Mouse (Mus musculus) cerebral cortex, adult 2 months (tissue): ENCODE results near the gene Veph1.

ENCODE experiments used
- WGBS: fragments of 180-500 bp; shearing (Covaris S2); methylation state at CpG from one replicate; pipeline ENCODE4 v1.1.7; 2018; 5-methylcytosine and 5-hydroxymethylcytosine counted together

Gene Veph1

GRCm38 (mm10) chr3:66220554-66221242 lies 75.9 kb downstream of the Veph1 start:
- under 1% methylated on average over 54 of the region's 54 CpGs for WGBS

- WGBS, result 13% methylated on average over 20 of the region's 20 CpGs
Observed at GRCm38 (mm10) chr3:66219655-66220191, 76.9 kb downstream of the Veph1 start, which contains the start of gene Ptx3. Gene Ptx3 (plus strand): TSS chr3:66219910.

DNA sequence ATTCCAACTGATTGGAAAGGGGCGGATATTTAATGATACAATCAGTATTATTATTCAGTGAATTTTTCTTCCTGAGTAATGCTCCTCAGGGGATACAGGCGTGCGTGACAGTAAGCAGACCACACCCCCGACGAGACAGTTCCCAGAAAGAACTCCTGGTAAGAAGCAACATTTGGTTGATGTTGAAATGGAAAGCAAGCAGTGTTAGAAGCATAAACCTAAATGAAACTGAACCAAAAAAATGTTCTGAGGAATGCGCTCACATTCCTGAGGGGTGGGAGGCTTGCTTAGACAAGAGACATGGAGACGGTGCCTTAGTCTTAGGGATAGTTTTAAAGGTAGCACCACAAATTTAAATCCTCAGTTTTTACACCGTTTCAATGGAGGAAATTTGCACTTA lies 80.9 kb downstream of the Veph1 start:
- WGBS, result 75% methylated on average over 8 of the region's 8 CpGs

DNA sequence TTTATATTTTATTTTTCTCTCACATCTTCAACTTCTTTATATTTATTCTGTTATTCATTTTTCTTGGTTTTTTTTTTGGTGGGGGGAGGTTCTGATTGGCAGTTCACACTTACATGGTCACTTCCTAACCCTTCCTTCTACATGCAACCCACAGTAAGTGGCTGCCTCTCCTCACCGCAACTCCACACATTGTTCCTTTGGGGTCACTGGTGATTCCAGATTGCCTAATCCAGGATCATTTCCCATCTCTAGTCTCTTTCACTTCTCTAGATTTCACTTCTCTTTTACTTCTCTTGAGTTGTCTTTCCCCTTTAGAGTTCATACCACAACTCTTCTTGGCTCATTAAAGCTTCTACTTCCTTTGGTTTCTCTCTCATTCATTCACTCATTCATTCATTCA lies 83.1 kb downstream of the Veph1 start:
- WGBS, result 100% methylated on average over 1 of the region's 1 CpGs

DNA sequence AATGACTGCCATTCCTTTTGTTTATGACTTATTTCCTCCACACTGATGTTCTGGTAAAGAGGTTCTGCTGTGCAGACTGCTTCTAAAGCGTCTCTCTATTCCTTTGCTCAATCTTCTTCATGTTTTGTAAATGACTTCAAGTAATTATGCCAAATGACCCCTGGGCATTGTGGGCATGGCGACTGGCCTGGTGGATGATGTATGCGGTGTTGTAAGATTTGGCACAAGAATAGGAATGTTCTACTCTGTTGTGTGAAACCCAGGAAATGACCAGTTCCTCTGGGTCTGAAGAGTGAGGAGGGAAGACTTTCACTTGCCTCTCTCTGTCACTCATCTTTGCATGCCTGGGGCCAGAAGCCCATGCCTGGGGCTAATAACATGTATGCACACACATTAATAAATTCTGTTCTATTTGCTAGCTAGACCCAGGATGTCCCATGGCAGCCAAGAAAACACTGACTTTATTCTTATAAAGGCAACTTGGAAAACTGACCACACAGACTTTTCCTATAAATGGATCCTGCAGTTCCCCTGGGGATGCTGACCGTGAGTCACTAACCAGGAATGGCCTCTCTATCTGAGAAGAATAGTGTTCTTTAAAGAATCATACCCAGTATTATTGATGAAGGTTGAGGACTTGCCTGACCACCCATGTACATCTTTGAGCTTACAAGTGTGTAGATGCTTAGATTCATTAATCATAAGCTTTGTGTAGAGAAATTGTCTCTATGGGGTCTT lies 87.6 kb downstream of the Veph1 start:
- 75% methylated on average over 4 of the region's 4 CpGs for WGBS

- 54% methylated on average over 3 of the region's 3 CpGs for WGBS
Observed at GRCm38 (mm10) chr3:66193910-66194562, 102.6 kb downstream of the Veph1 start.

DNA sequence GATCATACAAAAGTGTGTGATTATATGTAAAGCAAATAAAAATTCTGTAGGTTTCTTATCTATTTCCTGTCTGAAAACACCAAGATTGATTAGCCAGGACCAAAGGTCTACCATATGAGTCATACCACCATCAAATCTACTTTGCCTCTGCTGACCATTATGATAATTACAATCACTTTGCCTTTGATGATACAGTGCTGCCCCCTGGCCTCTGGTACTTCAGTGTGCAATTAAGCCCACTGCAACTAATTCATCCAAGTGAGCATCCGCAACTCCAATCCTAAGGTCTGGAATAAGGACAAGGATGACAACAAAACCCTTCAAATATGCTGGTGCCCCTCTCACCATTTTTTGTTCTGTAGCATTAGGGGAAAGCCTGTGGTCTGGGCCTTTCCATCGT lies 117.0 kb downstream of the Veph1 start:
- 67% methylated on average over 2 of the region's 2 CpGs for WGBS

DNA sequence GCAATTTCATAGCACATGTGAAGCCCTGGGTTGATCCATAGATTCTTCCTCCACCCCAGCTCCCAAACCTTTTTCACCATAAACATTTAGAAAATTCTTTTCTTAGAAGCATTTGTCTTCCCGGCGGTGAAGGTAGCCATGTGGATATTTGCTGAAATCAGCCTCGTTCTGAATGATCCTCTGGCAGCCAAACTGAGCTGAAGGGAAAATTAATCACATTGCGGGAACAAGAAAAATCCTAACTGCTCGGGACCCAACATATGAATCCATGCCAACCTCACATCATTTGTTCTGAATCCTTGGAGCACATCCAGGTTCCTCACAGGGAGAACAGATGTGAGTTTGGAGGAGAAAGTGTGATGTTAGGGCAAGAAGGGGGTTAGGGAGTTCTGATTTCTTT lies 123.7 kb downstream of the Veph1 start:
- 45% methylated on average over 5 of the region's 5 CpGs for WGBS

DNA sequence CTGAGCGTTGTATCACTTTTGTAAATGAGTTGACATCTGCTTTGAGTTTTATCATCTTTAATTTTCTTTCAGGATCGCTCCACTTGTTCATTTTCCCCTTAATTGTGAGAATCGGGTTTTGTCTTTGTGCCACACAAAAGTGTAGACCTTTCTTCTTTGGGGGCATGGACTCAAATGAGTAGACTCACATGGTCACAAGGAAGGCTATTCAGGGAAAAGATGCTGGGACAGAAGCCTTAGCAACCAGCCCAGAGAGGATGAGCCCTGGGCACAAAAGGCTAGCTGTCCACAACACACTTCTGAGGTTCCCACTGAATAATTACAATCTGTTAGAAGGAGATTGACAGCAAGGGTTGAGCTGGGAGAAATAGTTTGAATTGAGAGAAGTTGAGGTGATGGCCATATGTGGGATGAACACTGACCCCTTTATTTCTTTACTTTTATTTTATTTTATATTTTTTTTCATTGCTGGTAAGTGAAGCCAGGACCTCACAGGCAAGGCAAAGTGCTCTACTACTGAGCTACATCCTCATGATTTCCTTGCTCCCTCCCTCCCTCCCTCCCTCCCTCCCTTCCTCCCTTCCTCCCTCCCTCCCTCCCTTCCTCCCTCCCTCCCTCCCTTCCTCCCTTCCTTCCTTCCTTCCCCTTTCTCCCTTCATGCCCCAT lies 126.6 kb downstream of the Veph1 start:
- 66% methylated on average over 3 of the region's 3 CpGs for WGBS

DNA sequence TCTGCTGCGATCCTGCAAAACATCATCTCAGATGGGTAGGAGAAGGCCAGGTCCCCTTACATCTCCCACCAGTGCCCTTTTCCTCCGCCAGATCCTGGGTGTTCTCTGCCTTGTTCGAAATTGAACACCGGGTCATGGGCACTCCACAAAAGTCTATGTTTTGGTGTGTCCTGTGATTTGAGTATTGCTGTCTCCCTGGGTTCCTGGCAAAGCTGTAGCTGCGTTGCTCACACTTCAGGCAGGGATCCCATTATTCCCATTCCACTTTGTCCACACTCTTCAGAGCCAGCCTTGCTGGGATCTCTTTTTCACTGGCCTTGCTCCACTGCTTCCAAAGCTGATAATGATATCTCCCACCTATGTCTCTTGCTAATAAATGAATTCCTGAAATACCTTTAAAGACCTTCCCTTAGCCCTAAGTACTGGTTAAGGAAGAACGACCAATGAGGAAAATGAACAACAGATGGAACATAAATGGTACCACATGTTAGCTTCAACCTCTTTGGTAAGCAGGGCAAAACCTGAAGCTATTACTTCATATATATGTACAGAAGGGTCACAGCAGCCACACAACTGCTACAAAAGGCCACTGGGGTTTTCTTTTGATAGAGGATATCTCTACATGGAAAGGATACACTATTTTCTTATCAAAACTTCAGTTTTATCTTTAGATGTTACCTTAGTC lies 129.9 kb downstream of the Veph1 start:
- WGBS, result 86% methylated on average over 6 of the region's 6 CpGs

GRCm38 (mm10) chr3:66165026-66165425 lies 131.6 kb downstream of the Veph1 start:
- 90% methylated on average over 5 of the region's 5 CpGs for WGBS

DNA sequence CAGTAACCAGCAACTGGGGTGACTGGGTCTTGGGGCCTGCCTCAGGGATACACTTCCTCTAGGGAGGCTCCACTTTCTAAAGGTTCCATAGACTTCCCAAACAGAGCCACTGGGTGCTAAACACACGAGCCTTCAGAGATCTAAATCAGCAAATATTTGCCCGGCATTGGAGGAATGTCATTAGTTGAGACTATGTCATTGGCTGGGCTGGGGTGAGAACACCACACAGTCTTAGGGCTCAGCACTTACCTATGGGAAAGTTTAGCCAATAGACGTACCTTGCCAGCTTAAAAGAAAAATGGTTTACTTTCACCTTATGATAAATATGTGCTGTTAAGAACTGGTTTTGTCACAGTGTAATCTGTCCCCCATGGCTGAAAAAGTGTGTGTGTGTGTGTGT lies 132.1 kb downstream of the Veph1 start:
- WGBS, result 88% methylated on average over 3 of the region's 3 CpGs

DNA sequence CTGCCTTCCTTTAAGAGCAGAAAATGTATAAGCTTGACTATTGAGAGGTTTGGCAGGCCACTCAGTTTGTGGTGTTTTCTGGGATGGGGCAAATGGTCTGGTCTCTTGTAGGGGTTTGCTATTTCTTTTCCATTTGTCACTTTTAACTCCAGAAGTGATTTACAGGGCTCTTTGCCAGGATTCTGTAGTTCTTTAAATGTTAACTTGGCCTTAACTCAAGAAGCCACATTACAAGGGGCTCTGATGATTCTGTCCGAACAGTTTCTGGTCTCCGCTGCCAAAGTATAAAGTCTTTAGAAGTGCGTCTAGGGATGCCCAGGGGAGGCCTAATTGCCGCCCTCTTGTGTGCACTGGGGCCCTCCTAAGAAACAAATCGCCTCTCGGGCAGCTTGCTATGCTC lies 134.0 kb downstream of the Veph1 start:
- WGBS, result 69% methylated on average over 6 of the region's 6 CpGs

DNA sequence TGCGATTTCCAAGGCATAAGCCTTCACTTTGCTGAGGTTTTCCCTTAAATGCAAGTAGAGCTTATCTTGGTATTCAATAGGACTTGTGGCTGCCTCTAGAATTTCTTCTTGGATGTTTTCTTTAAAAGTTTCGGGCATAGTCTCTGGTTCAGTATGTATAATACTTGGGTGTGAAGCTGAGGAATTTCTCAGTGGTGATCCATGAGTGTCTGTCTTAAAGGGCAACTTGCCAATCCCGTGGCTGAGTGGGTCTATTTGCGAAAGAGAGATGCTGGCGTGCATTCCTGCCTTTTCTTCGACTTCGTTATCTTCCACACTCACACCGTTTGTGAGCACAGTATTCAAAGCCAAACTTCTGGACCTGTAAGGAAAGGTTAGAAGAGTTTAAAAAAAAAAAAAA lies 138.7 kb downstream of the Veph1 start:
- WGBS, result 50% methylated on average over 8 of the region's 8 CpGs

DNA sequence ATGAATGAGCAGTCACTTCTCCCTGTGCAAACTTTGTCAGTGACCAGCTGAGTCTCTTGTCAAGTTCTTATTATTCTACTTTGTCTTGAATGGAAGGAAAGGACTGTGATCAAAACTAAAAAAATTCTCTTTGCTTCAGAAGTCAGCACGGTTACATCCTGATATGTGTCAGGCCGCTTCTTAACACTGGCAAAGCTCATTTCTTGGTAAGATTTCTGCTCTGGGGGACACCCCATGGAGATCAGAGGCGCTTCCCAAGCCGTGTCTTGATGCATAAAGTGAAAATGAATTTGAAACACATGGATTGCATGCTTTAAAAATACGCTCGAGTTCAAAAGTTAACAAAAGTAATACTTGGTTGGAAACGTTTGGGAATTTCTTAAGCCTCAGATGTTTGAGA lies 159.0 kb downstream of the Veph1 start:
- WGBS, result 82% methylated on average over 7 of the region's 7 CpGs

DNA sequence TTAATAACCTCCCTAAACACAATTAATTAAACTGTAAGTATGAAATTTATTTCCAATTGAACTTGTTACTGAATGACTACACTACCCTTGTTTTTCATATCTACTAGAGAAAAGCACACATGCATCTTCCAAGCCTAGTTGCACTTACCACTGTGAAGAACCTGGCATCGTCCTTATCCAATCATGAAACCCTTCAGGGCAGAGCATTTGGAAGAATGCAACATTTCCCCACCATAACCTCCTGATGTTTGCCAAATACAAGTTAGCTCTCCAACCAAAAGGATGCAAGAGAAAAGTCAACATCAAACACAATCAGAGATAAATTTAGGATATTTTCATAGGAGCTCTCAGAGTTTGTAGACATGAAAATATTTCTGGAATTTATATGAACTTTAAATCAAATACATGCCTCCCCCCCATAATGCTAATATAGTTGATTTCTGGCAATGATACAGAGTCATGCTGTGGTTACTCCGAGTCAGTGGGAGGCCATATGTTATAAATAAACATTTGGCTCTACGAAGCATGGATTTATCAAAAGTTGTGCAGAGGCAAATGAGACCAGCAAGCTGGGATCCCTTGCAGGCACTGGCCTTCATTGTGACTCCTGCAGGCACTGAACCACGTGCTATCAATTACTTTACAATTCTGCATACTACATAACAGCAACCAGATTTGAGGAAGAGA lies 165.2 kb downstream of the Veph1 start:
- 69% methylated on average over 4 of the region's 4 CpGs for WGBS

DNA sequence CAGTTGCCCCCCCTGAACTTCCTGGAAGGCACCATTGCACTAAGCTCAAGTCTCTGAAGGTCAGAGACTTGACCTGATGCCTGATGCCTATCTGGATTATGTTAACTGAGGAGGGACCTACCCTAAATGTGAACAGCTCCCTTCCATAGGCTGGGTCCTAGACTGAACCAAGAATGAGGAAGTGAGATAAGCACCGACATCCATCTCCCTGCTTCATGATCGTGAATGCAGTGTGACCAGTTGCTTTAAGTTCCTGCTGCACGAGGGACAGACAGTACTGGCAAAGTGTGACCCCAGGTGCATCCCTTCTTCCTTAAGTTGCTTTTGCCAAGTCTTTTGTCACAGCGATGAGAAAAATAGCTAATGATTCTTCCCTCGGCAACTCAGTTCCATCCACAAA lies 166.9 kb downstream of the Veph1 start:
- WGBS, result 76% methylated on average over 5 of the region's 5 CpGs

- WGBS, result 81% methylated on average over 5 of the region's 5 CpGs
Observed at GRCm38 (mm10) chr3:66105493-66105892, 191.1 kb downstream of the Veph1 start.

DNA sequence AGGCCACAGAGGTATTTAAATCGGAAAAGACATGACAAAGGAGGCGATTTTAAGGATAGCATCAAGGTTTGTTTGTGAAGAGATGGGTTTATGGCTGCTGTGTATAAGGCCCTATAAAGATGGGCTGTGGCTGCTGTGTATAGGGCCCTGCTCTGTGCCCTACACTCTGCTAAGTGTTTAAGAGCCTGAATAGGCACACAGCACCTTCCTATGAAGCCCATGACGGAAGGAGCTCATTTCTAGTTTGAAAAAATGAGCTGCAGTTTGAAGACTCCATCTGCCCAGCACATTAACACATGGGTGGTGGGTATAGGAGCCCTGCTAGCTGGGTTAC lies 194.1 kb downstream of the Veph1 start:
- 72% methylated on average over 3 of the region's 3 CpGs for WGBS

- WGBS, result 60% methylated on average over 11 of the region's 11 CpGs
Observed at GRCm38 (mm10) chr3:66101809-66102598, 194.6 kb downstream of the Veph1 start.
